Mouse (Mus musculus) cerebellum, postnatal 36 days (tissue): ENCODE data around the gene Nsd2.

ENCODE experiments used
- DNase-seq, 2 experiments: peaks; one replicate each; pipeline ENCODE4 v3.0.0; 2021 to 2022; ENCODE audit warnings: mixed read lengths in 2 of 2

The Nsd2 gene

GRCm38 (mm10) chr5:33819876-33820732, at the start of gene Nsd2:
Nsd2 (plus strand) TSS chr5:33820725.
- DNase-seq, result peak; percentile 87 to 92

GRCm38 (mm10) chr5:33777195-33777594, 43.3 kb upstream of the Nsd2 start:
- DNase-seq, result no peak

GRCm38 (mm10) chr5:33781964-33782344, 38.6 kb upstream of the Nsd2 start:
- DNase-seq, result no peak

GRCm38 (mm10) chr5:33782345-33782998, 38.1 kb upstream of the Nsd2 start, which contains the start of gene Letm1:
Letm1 (minus strand) TSS chr5:33782817.
- peak; percentile 94 to 96 for DNase-seq

GRCm38 (mm10) chr5:33782999-33783390, 37.5 kb upstream of the Nsd2 start:
- peak in 1 of 2 experiments; percentile 16 for DNase-seq

- DNase-seq, result no peak
Measured at GRCm38 (mm10) chr5:33791912-33792643, 28.4 kb upstream of the Nsd2 start.

GRCm38 (mm10) chr5:33803337-33803736, 17.2 kb upstream of the Nsd2 start:
- DNase-seq, result no peak

- DNase-seq, result no peak
Measured at GRCm38 (mm10) chr5:33811519-33811918, 9.0 kb upstream of the Nsd2 start.

- DNase-seq, result no peak
Measured at GRCm38 (mm10) chr5:33816008-33816725, 4.4 kb upstream of the Nsd2 start.

- DNase-seq, result no peak
Measured at GRCm38 (mm10) chr5:33818104-33818503, 2.4 kb upstream of the Nsd2 start.

GRCm38 (mm10) chr5:33819141-33819875, 1.2 kb upstream of the Nsd2 start:
- peak in 1 of 2 experiments; percentile 16 for DNase-seq

- peak; percentile 62 to 70 for DNase-seq
Measured at GRCm38 (mm10) chr5:33820733-33821621, 452 bp downstream of the Nsd2 start.

GRCm38 (mm10) chr5:33821901-33822427, 1.4 kb downstream of the Nsd2 start:
- DNase-seq, result no peak

GRCm38 (mm10) chr5:33822456-33822855, 1.9 kb downstream of the Nsd2 start:
- no peak for DNase-seq

- DNase-seq, result no peak
Measured at GRCm38 (mm10) chr5:33826001-33826400, 5.5 kb downstream of the Nsd2 start.

GRCm38 (mm10) chr5:33828107-33828506, 7.6 kb downstream of the Nsd2 start:
- DNase-seq, result no peak

GRCm38 (mm10) chr5:33829958-33830357, 9.4 kb downstream of the Nsd2 start:
- DNase-seq, result no peak

- DNase-seq, result no peak
Measured at GRCm38 (mm10) chr5:33830832-33831231, 10.3 kb downstream of the Nsd2 start.

- no peak for DNase-seq
Measured at GRCm38 (mm10) chr5:33841331-33841730, 20.8 kb downstream of the Nsd2 start.

- DNase-seq, result no peak
Measured at GRCm38 (mm10) chr5:33842549-33842948, 22.0 kb downstream of the Nsd2 start.

- DNase-seq, result no peak
Measured at GRCm38 (mm10) chr5:33851466-33851865, 30.9 kb downstream of the Nsd2 start.
